Mouse (Mus musculus) G1E (cell line): ENCODE results near the gene Rapgef6. TPM values are rescaled to one million over a fixed set of nuclear protein-coding genes. Genes with fewer than 3 reads are reported as not detected.

Source experiments
- ATAC-seq: 2 replicates; pipeline ENCODE4 v1.8.0; 2016; ENCODE audit warnings: mild to moderate bottlenecking; ENCODE audit not compliant: insufficient number of reproducible peaks, poor library complexity, low FRiP score, severe bottlenecking; ENCODE audit errors: extremely low read depth
- DNase-seq: peaks from one replicate; pipeline ENCODE4 v3.0.0; 2012; ENCODE audit warnings: low spot score
- H3K27me3 ChIP-seq: 2 replicates; pipeline ENCODE4 v1.6.1; 2012; ENCODE audit warnings: mild to moderate bottlenecking, low read length, inconsistent platforms; ENCODE audit not compliant: insufficient read depth
- H3K36me3 ChIP-seq: replicated peaks from 2 replicates; pipeline ENCODE3; 2012; ENCODE audit warnings: mild to moderate bottlenecking, inconsistent platforms
- H3K4me1 ChIP-seq: 2 replicates; pipeline ENCODE4 v1.6.1; 2012; ENCODE audit warnings: low read depth, low read length, inconsistent platforms, mixed read lengths; ENCODE audit not compliant: insufficient read depth
- H3K4me3 ChIP-seq: 2 replicates; pipeline ENCODE4 v1.5.1; 2012; ENCODE audit warnings: low read depth, mild to moderate bottlenecking, inconsistent platforms, low read length, moderate library complexity, mixed read lengths
- H3K9me3 ChIP-seq: replicated peaks from 2 replicates; pipeline ENCODE4 v1.6.1; 2012; ENCODE audit warnings: inconsistent platforms
- CTCF ChIP-seq: IDR thresholded peaks from 2 replicates; pipeline ENCODE4 v1.5.1; 2012; ENCODE audit warnings: low read depth, low read length, inconsistent platforms, mixed read lengths
- GATA1 ChIP-seq: IDR thresholded peaks from 2 replicates; pipeline ENCODE4 v1.6.1; 2012; ENCODE audit warnings: borderline replicate concordance, low read length, inconsistent platforms, mixed read lengths
- GATA2 ChIP-seq: IDR thresholded peaks from 2 replicates; pipeline ENCODE4 v1.6.1; 2012; ENCODE audit warnings: low read depth, low read length, inconsistent platforms, borderline replicate concordance
- POLR2AphosphoS5 ChIP-seq: IDR thresholded peaks from 2 replicates; pipeline ENCODE4 v1.6.1; 2012; ENCODE audit warnings: low read depth, low read length, inconsistent platforms; ENCODE audit not compliant: insufficient replicate concordance
- TAL1 ChIP-seq: conservative IDR thresholded peaks from 2 replicates; pipeline ENCODE4 v1.6.1; 2012; ENCODE audit warnings: low read depth, low read length, inconsistent platforms, mixed read lengths
- polyA plus RNA-seq: library from polyadenylated mRNA; stranded (reverse); fragments of >175 nt; gene quantifications from 2 replicates; pipeline ENCODE4 v1.2.3, GENCODE M21; 2012
- total RNA-seq, 2 experiments: library from RNA; stranded (forward) in 1 of 2; stranded (reverse) in 1 of 2; fragments of 200-1000 nt in 1 of 2; fragments of >200 nt in 1 of 2; fragmentation: Nextera tagmentation in 1 of 2; gene quantifications; 2 replicates each; pipeline ENCODE4 v1.2.3; 2014 to 2017

The Rapgef6 gene
- total RNA-seq (2014; fragmentation: Nextera tagmentation) (60.4 and 76.5 TPM in 2 replicates), total RNA-seq (2017) (44.8 and 49.0 TPM in 2 replicates), polyA plus RNA-seq (16.2 and 18.9 TPM in 2 replicates)

GRCm38 (mm10) chr11:54522529-54523430 is at the start of gene Rapgef6:
Rapgef6 (plus strand) TSS chr11:54522847.
- H3K27me3 ChIP-seq = no peaks in the 10 kb centered on the region
- no peak for TF ChIP-seq GATA2
- TF ChIP-seq TAL1 = no peak
- TF ChIP-seq CTCF = no peak
- TF ChIP-seq POLR2AphosphoS5 = no peak
- no peak for TF ChIP-seq GATA1
- peaks cover 32% of the 10 kb centered on the region for H3K4me1 ChIP-seq
- DNase-seq = peak; percentile 72
- ATAC-seq = peak; percentile 93
- H3K36me3 ChIP-seq = peaks cover 10% of the 10 kb centered on the region
- H3K4me3 ChIP-seq = peak within 1 kb of the TSS; percentile 96
- H3K9me3 ChIP-seq = no peaks in the 10 kb centered on the region

- Histone ChIP-seq H3K4me3 (no peak overlapping the region), H3K9me3 (no peaks in the 10 kb centered on the region), H3K36me3 (peaks cover 29% of the 10 kb centered on the region), H3K4me1 (no peaks in the 10 kb centered on the region), H3K27me3 (no peaks in the 10 kb centered on the region)
- TF ChIP-seq POLR2AphosphoS5 = no peak
- no peak for TF ChIP-seq TAL1
- no peak for TF ChIP-seq GATA1
- no peak for TF ChIP-seq GATA2
- no peak for DNase-seq
- no peak for ATAC-seq
Observed at GRCm38 (mm10) chr11:54478414-54478813, 44.2 kb upstream of the Rapgef6 start.

- no peak for DNase-seq
- Histone ChIP-seq H3K36me3 (peaks cover 28% of the 10 kb centered on the region), H3K27me3 (no peaks in the 10 kb centered on the region), H3K4me3 (no peak overlapping the region), H3K9me3 (no peaks in the 10 kb centered on the region), H3K4me1 (no peaks in the 10 kb centered on the region)
- ATAC-seq = no peak
- TF ChIP-seq CTCF = no peak
- no peak for TF ChIP-seq GATA1
- no peak for TF ChIP-seq GATA2
- no peak for TF ChIP-seq POLR2AphosphoS5
- no peak for TF ChIP-seq TAL1
Observed at GRCm38 (mm10) chr11:54486041-54486440, 36.6 kb upstream of the Rapgef6 start.

- H3K4me3 ChIP-seq = no peak overlapping the region
- TF ChIP-seq POLR2AphosphoS5 = no peak
- no peak for TF ChIP-seq GATA2
- TF ChIP-seq CTCF = no peak
- TF ChIP-seq TAL1 = no peak
- TF ChIP-seq GATA1 = no peak
- H3K36me3 ChIP-seq = peaks cover 43% of the 10 kb centered on the region
- H3K9me3 ChIP-seq = no peaks in the 10 kb centered on the region
- no peaks in the 10 kb centered on the region for H3K4me1 ChIP-seq
- no peak for DNase-seq
- no peaks in the 10 kb centered on the region for H3K27me3 ChIP-seq
- no peak for ATAC-seq
Observed at GRCm38 (mm10) chr11:54491946-54492558, 30.6 kb upstream of the Rapgef6 start.

GRCm38 (mm10) chr11:54492559-54492958 is 30.1 kb upstream of the Rapgef6 start:
- Histone ChIP-seq H3K9me3 (no peaks in the 10 kb centered on the region), H3K27me3 (no peaks in the 10 kb centered on the region), H3K4me3 (no peak overlapping the region), H3K36me3 (peaks cover 45% of the 10 kb centered on the region), H3K4me1 (no peaks in the 10 kb centered on the region)
- ATAC-seq = no peak
- no peak for TF ChIP-seq TAL1
- no peak for TF ChIP-seq GATA2
- TF ChIP-seq POLR2AphosphoS5 = no peak
- TF ChIP-seq CTCF = no peak
- no peak for TF ChIP-seq GATA1
- no peak for DNase-seq

GRCm38 (mm10) chr11:54499838-54500237 is 22.8 kb upstream of the Rapgef6 start:
- no peak for ATAC-seq
- peaks cover 68% of the 10 kb centered on the region for H3K36me3 ChIP-seq
- DNase-seq = no peak

More at GRCm38 (mm10) chr11:54499838-54500237, 22.8 kb upstream of the Rapgef6 start:
- Histone ChIP-seq H3K27me3 (no peaks in the 10 kb centered on the region), H3K4me3 (no peak overlapping the region), H3K4me1 (no peaks in the 10 kb centered on the region), H3K9me3 (no peaks in the 10 kb centered on the region)
- TF ChIP-seq CTCF (no peak), GATA1 (no peak), POLR2AphosphoS5 (no peak), TAL1 (no peak), GATA2 (no peak)
